Mouse (Mus musculus): Measurements from ENCODE around the gene Megf6.

GRCm38 (mm10) chr4:154240608-154241007 is 70.1 kb downstream of the Megf6 start:
- TF ChIP-seq CTCF (IDR thresholded peaks at IDR 0.05; ENCODE audit: borderline replicate concordance, control insufficient read depth, extremely low read depth, insufficient read depth, low read length, poor library complexity) (no peak), POLR2A (IDR thresholded peaks at IDR 0.05; ENCODE audit: control insufficient read depth, extremely low read depth, insufficient read depth, low read length, poor library complexity) (no peak)
